Mouse (Mus musculus): ENCODE results near the gene Oxsm. TPM values are rescaled to one million over a fixed set of nuclear protein-coding genes. Genes with fewer than 3 reads are reported as not detected.

Oxsm gene
- polyA plus RNA-seq, 1 experiment from 2014 or later: 3.0 TPM

GRCm38 (mm10) chr14:16189142-16189541, 60.5 kb downstream of the Oxsm start:
- H3K9me3 ChIP-seq: no peaks in the 10 kb centered on the region
- ATAC-seq (ENCODE audit: borderline replicate concordance, extremely low read depth, low FRiP score, low TSS enrichment): no peak
- no peaks in the 10 kb centered on the region for H3K27me3 ChIP-seq
- WGBS: 65% methylated on average over 1 of the region's 1 CpGs
- no peak overlapping the region for H3K4me2 ChIP-seq
- no peaks in the 10 kb centered on the region for H3K4me1 ChIP-seq
- no peak overlapping the region for H3K27ac ChIP-seq
- H3K4me3 ChIP-seq: no peak overlapping the region
- no peaks in the 10 kb centered on the region for H3K36me3 ChIP-seq
- no peak overlapping the region for H3K9ac ChIP-seq

Other genes starting within 250 kb of the Oxsm start
- 33.9 and 35.5 TPM in 2 replicates for gene Ngly1, start 528 bp downstream of the Oxsm start, polyA plus RNA-seq (2015; fragmentation: Nextera tagmentation; extraction: Ambion mirVana)
- 49.8 and 52.3 TPM in 2 replicates for gene Top2b, start 115.4 kb upstream of the Oxsm start, polyA plus RNA-seq (2015; fragmentation: Nextera tagmentation; extraction: Ambion mirVana)